Mouse (Mus musculus) liver, embryonic 15.5 days (tissue): Measurements from ENCODE around the gene Lrmda. TPM values are rescaled to one million over a fixed set of nuclear protein-coding genes. Genes with fewer than 3 reads are reported as not detected.

ENCODE experiments used
- ATAC-seq: fragments of 200-750 bp; cut with Nextera tagmentation; 2 replicates; pipeline ENCODE4 v1.8.0; 2017; ENCODE audit warnings: moderate number of reproducible peaks, mild to moderate bottlenecking, moderate library complexity; ENCODE audit not compliant: insufficient read depth
- H3K27ac ChIP-seq: fragments of 300-500 bp; sonication (generic); replicated peaks from 2 replicates; pipeline ENCODE4 v1.5.1; 2015; ENCODE audit warnings: mild to moderate bottlenecking, inconsistent platforms
- H3K27me3 ChIP-seq: fragments of 300-500 bp; sonication (generic); 2 replicates; pipeline ENCODE4 v1.6.1; 2015; ENCODE audit warnings: mild to moderate bottlenecking, inconsistent platforms
- H3K36me3 ChIP-seq: fragments of 300-500 bp; sonication (generic); replicated peaks from 2 replicates; pipeline ENCODE4 v1.6.1; 2015; ENCODE audit warnings: moderate library complexity, mild to moderate bottlenecking, inconsistent platforms
- H3K4me1 ChIP-seq: fragments of 300-500 bp; sonication (generic); replicated peaks from 2 replicates; pipeline ENCODE4 v1.6.1; 2015; ENCODE audit warnings: inconsistent platforms
- H3K4me2 ChIP-seq: fragments of 300-500 bp; sonication (generic); 2 replicates; pipeline ENCODE4 v1.6.1; 2015; ENCODE audit warnings: moderate library complexity, mild to moderate bottlenecking, inconsistent platforms
- H3K4me3 ChIP-seq: fragments of 300-500 bp; sonication (generic); replicated peaks from 2 replicates; pipeline ENCODE4 v1.5.1; 2015; ENCODE audit warnings: mild to moderate bottlenecking, inconsistent platforms
- H3K9ac ChIP-seq: fragments of 300-500 bp; sonication (generic); 2 replicates; pipeline ENCODE4 v1.6.1; 2015; ENCODE audit warnings: moderate library complexity, mild to moderate bottlenecking, inconsistent platforms
- H3K9me3 ChIP-seq: fragments of 300-500 bp; sonication (generic); replicated peaks from 2 replicates; pipeline ENCODE4 v1.6.1; 2016; ENCODE audit warnings: inconsistent platforms
- WGBS: fragments of 180-500 bp; shearing (Covaris S2); methylation state at CpG from one replicate; pipeline ENCODE4 v1.1.7; 2015; ENCODE audit warnings: mixed read lengths; ENCODE audit not compliant: insufficient replicate concordance; 5-methylcytosine and 5-hydroxymethylcytosine counted together
- polyA plus RNA-seq: library from polyadenylated mRNA; unstranded; fragments of >200 nt; fragmentation: Nextera tagmentation; extraction: Ambion mirVana; gene quantifications from 2 replicates; pipeline ENCODE4 v1.2.1, GENCODE M21; 2015

Lrmda gene
- polyA plus RNA-seq, 1 experiment from 2014 or later: 0.13 TPM

GRCm38 (mm10) chr14:22649411-22649911, 629.9 kb downstream of the Lrmda start:
- no peaks in the 10 kb centered on the region; the same call in 1 of the 2 replicates for H3K4me1 ChIP-seq
- H3K36me3 ChIP-seq: no peaks in the 10 kb centered on the region
- no peak overlapping the region for H3K4me3 ChIP-seq
- 17% methylated on average over 5 of the region's 5 CpGs for WGBS
- no peak overlapping the region for H3K9ac ChIP-seq
- no peak overlapping the region for H3K27ac ChIP-seq
- no peaks in the 10 kb centered on the region for H3K27me3 ChIP-seq
- no peak for ATAC-seq
- no peak overlapping the region for H3K4me2 ChIP-seq
- H3K9me3 ChIP-seq: no peaks in the 10 kb centered on the region

- Histone ChIP-seq H3K4me1 (no peaks in the 10 kb centered on the region; the same call in 1 of the 2 replicates), H3K36me3 (no peaks in the 10 kb centered on the region), H3K27ac (no peak overlapping the region), H3K4me3 (no peak overlapping the region), H3K4me2 (no peak overlapping the region), H3K9ac (no peak overlapping the region), H3K27me3 (no peaks in the 10 kb centered on the region), H3K9me3 (no peaks in the 10 kb centered on the region)
- ATAC-seq: no peak
- 53% methylated on average over 17 of the region's 17 CpGs for WGBS
These were observed 630.8 kb downstream of the Lrmda start for GRCm38 (mm10) chr14:22649985-22650984.

GRCm38 (mm10) chr14:22651131-22651952, 631.8 kb downstream of the Lrmda start:
- WGBS: 60% methylated on average over 14 of the region's 14 CpGs
- Histone ChIP-seq H3K4me2 (no peak overlapping the region), H3K36me3 (no peaks in the 10 kb centered on the region), H3K27me3 (no peaks in the 10 kb centered on the region), H3K9ac (no peak overlapping the region), H3K4me3 (no peak overlapping the region), H3K27ac (no peak overlapping the region), H3K9me3 (no peaks in the 10 kb centered on the region), H3K4me1 (no peaks in the 10 kb centered on the region; the same call in 1 of the 2 replicates)
- ATAC-seq: no peak

GRCm38 (mm10) chr14:22662496-22662895, 643.0 kb downstream of the Lrmda start:
- ATAC-seq: no peak
- no peak overlapping the region for H3K4me3 ChIP-seq
- WGBS: 64% methylated on average over 3 of the region's 3 CpGs
- no peaks in the 10 kb centered on the region for H3K4me1 ChIP-seq
- no peak overlapping the region for H3K9ac ChIP-seq
- H3K36me3 ChIP-seq: no peaks in the 10 kb centered on the region
- no peaks in the 10 kb centered on the region for H3K27me3 ChIP-seq
- no peak overlapping the region for H3K4me2 ChIP-seq
- no peak overlapping the region for H3K27ac ChIP-seq
- no peaks in the 10 kb centered on the region for H3K9me3 ChIP-seq

GRCm38 (mm10) chr14:22666437-22666836, 646.9 kb downstream of the Lrmda start:
- no peak for ATAC-seq
- H3K4me1 ChIP-seq: no peaks in the 10 kb centered on the region
- WGBS: 67% methylated on average over 3 of the region's 3 CpGs
- no peak overlapping the region for H3K27ac ChIP-seq
- H3K4me3 ChIP-seq: no peak overlapping the region
- H3K4me2 ChIP-seq: no peak overlapping the region
- no peak overlapping the region for H3K9ac ChIP-seq
- no peaks in the 10 kb centered on the region for H3K36me3 ChIP-seq
- H3K9me3 ChIP-seq: no peaks in the 10 kb centered on the region
- no peaks in the 10 kb centered on the region for H3K27me3 ChIP-seq

- Histone ChIP-seq H3K9ac (no peak overlapping the region), H3K27me3 (no peaks in the 10 kb centered on the region), H3K4me1 (no peaks in the 10 kb centered on the region), H3K27ac (no peak overlapping the region), H3K9me3 (no peaks in the 10 kb centered on the region), H3K36me3 (no peaks in the 10 kb centered on the region), H3K4me3 (no peak overlapping the region), H3K4me2 (no peak overlapping the region)
- no peak for ATAC-seq
- WGBS: 55% methylated on average over 8 of the region's 8 CpGs
These were observed 648.8 kb downstream of the Lrmda start for GRCm38 (mm10) chr14:22668302-22668701.

- no peak overlapping the region for H3K4me3 ChIP-seq
- no peaks in the 10 kb centered on the region for H3K27me3 ChIP-seq
- 50% methylated on average over 6 of the region's 6 CpGs for WGBS
- no peak overlapping the region for H3K27ac ChIP-seq
- no peak overlapping the region for H3K4me2 ChIP-seq
- no peaks in the 10 kb centered on the region for H3K4me1 ChIP-seq
- H3K36me3 ChIP-seq: no peaks in the 10 kb centered on the region
- no peak overlapping the region for H3K9ac ChIP-seq
- H3K9me3 ChIP-seq: no peaks in the 10 kb centered on the region
- ATAC-seq: no peak
These were observed 649.2 kb downstream of the Lrmda start for GRCm38 (mm10) chr14:22668711-22669110.

GRCm38 (mm10) chr14:22673581-22673980, 654.1 kb downstream of the Lrmda start:
- WGBS: 43% methylated on average over 5 of the region's 5 CpGs
- no peak for ATAC-seq
- Histone ChIP-seq H3K27me3 (no peaks in the 10 kb centered on the region), H3K4me2 (no peak overlapping the region), H3K27ac (no peak overlapping the region), H3K9ac (no peak overlapping the region), H3K9me3 (no peaks in the 10 kb centered on the region), H3K4me1 (no peaks in the 10 kb centered on the region), H3K36me3 (no peaks in the 10 kb centered on the region), H3K4me3 (no peak overlapping the region)

GRCm38 (mm10) chr14:22679008-22679704, 659.6 kb downstream of the Lrmda start:
- no peak for ATAC-seq
- 59% methylated on average over 5 of the region's 5 CpGs for WGBS
- no peak overlapping the region for H3K27ac ChIP-seq

GRCm38 (mm10) chr14:22679705-22680643, 660.5 kb downstream of the Lrmda start:
- Histone ChIP-seq H3K4me2 (no peak overlapping the region), H3K27ac (no peak overlapping the region), H3K27me3 (no peaks in the 10 kb centered on the region), H3K4me3 (no peak overlapping the region), H3K9me3 (no peaks in the 10 kb centered on the region), H3K9ac (no peak overlapping the region), H3K36me3 (no peaks in the 10 kb centered on the region), H3K4me1 (no peaks in the 10 kb centered on the region)
- WGBS: 66% methylated on average over 9 of the region's 9 CpGs
- no peak for ATAC-seq

More at GRCm38 (mm10) chr14:22679008-22679704, 659.6 kb downstream of the Lrmda start:
- Histone ChIP-seq H3K36me3 (no peaks in the 10 kb centered on the region), H3K4me2 (no peak overlapping the region), H3K9me3 (no peaks in the 10 kb centered on the region), H3K4me1 (no peaks in the 10 kb centered on the region), H3K27me3 (no peaks in the 10 kb centered on the region), H3K9ac (no peak overlapping the region), H3K4me3 (no peak overlapping the region)
